Mouse (Mus musculus): Measurements from ENCODE around the gene Ccdc134.
A peak's percentile ranks its signal among the peaks of the same experiment; 100 is the strongest.

The Ccdc134 gene

DNA sequence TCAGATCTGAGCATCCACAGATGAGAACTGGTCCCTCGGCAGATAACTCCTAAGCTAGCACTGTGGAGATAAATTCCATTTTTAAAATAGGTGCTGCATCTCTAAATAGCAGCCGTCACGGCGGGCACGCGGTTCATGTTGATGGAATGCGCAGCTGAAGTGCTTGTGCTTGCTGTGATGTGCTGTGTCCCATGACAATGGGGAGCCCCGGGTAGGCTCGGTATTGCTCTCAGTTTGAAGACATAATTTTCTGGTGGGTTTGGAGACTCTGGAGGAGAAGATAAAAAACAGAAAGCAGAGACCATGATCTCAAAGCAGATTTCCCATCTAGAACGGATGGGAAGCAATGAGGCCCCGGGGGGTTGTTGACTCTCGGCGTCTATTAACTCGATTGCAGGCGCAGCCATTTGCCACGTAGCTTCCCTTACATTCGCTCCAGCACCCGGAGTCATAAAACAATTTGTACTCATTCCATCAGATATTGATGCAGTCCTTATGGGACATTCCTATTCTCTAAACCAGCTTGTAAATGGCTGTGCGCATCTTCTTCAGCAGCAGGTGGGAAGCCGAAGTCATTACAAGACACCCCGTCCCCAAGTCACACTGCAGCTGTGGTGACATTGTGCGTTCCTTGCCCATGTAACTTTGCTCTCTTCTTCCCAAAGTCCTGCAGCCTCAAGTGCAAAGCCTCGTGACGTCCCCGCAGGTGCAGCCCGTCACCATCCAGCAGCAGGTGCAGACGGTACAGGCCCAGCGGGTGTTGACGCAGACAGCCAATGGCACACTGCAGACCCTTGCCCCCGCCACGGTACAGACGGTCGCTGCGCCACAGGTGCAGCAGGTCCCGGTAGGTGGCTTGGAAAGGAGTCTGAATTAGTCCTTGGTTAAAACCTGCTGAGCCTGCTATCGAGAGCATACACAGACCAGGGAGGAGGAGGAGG, 43.0 kb downstream of the Ccdc134 start:
- DNase-seq (ENCODE audit: low spot score in 2 of 2): no peak

GRCm38 (mm10) chr15:82172648-82173047, 44.9 kb downstream of the Ccdc134 start:
- no peak for DNase-seq (ENCODE audit: low spot score in 2 of 2)

DNA sequence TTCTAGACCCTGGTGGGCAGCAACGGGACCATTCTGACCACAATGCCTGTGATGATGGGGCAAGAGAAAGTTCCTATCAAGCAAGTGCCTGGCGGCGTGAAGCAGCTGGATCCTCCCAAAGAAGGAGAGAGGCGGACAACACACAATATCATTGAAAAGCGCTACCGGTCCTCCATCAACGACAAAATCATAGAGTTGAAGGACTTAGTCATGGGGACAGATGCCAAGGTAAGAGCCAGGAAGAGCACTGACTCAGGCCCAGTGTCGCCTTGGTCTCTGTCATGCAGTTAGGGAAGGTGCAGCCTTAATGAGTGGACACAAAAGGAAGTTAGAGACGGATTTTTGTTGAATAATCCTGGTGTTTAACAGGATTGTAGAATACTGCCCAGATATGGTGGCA, 47.4 kb downstream of the Ccdc134 start:
- DNase-seq (ENCODE audit: low spot score in 2 of 2): no peak

DNA sequence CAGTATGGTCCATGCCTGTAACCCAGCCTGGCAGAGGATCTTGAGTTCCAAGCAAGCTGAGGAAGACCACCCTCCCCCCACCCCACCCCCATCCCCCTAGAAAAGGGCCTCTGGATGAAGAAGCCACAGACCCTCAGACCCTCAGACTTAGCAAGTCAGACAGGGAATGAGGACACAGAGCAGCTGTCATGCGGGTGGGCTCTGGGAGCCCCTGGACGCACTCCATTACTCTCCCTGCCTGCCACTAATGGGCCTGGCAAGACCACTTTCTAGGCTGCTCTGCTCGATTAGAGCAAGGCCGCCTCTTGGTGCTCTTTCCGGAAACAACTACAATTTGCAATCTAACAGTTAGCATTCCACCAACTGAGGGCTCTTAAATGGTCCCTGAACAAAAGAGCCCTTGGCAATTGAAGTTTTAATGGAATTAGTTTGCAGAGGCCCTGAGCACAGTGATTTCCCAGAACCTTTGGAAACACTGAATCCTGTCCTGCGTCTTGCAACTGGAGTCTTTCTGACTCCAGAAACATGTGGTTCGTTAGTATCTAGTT, 50.1 kb downstream of the Ccdc134 start:
- DNase-seq (ENCODE audit: low spot score in 2 of 2): no peak

- DNase-seq (ENCODE audit: low spot score in 2 of 2): no peak
Observed at GRCm38 (mm10) chr15:82181131-82181530, 53.4 kb downstream of the Ccdc134 start.

GRCm38 (mm10) chr15:82182311-82182710, 54.6 kb downstream of the Ccdc134 start:
- DNase-seq (ENCODE audit: low spot score in 2 of 2): no peak

DNA sequence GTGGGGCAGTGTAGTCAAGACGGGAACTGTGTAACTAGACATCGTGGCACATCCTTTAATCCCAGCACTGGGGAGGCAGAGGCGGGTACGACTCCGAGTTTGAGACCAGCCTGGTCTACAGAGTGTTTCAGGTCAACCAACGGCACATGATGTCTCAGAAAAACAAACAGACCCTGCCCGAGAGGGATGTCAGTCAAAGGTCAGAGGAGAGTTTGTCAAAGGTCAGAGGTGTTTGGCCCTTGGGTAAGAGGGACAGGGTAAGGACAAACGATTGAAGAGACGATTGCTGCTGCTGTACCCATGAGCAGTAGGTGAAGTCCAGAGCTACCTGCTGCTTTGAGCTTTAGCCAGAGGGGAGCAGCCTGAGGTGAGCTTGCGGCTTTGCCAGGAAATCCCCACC, 55.9 kb downstream of the Ccdc134 start:
- DNase-seq (ENCODE audit: low spot score in 2 of 2): no peak

GRCm38 (mm10) chr15:82184183-82184582, 56.5 kb downstream of the Ccdc134 start:
- no peak for DNase-seq (ENCODE audit: low spot score in 2 of 2)

- DNase-seq (ENCODE audit: low spot score in 2 of 2): no peak
Observed at GRCm38 (mm10) chr15:82184656-82185055, 56.9 kb downstream of the Ccdc134 start.

DNA sequence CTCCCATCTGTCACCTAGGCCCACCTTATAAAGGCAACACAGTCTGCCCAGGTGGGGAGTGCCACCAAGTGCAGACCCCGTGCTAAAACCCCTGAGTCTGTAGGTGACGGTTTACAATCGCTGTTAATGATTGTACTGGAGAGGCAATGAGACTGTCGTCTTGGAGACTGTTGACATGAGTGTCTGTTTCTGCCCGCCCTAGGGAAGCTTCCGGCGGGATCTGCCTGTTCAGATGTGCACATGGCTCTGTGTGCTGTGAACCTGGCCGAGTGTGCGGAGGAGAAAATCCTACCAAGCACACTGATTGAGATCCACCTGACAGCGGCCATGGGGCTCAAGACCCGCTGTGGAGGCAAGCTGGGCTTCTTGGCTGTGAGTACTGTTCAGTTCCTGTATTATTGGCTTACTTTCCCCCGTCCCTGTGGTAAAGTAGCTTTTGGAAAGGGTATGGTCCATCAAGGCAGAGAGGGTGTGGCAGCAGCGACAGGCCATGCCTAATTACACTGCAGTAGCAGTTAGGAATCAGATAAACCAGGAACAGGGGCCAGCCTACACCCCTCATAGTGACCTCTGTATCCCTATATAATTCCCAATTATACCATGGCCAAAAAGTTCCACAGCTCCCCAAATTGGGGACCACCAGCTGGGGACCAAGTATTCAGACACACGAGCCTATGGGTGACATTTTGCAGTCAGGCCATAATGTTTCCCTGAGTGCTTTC, 57.5 kb downstream of the Ccdc134 start:
- no peak for DNase-seq (ENCODE audit: low spot score in 2 of 2)

- DNase-seq (ENCODE audit: low spot score in 2 of 2): no peak
Observed at GRCm38 (mm10) chr15:82186131-82186530, 58.4 kb downstream of the Ccdc134 start.

DNA sequence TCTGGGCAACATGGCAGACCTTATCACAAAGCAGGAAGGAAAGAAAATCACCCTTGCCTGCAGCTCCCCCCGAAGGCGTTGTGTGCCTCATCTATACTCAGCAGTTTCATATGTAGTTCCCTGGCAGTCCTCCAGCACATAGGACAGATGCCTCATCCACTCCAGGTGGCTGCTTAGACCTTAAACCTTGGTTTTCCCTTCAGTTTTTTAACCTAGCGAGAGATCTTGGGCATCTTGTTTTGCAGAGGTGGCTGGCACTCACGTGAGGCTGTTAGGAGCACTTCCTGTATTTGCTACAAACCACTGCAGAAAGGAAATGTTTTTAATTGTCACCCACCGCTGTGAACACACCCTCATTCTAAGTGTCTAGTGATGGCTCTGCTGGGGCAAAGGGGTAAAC, 59.2 kb downstream of the Ccdc134 start:
- DNase-seq (ENCODE audit: low spot score in 2 of 2): no peak

- no peak for DNase-seq (ENCODE audit: low spot score in 2 of 2)
Observed at GRCm38 (mm10) chr15:82187401-82187800, 59.7 kb downstream of the Ccdc134 start.

GRCm38 (mm10) chr15:82187924-82188323, 60.2 kb downstream of the Ccdc134 start:
- no peak for DNase-seq (ENCODE audit: low spot score in 2 of 2)

- DNase-seq (ENCODE audit: low spot score in 2 of 2): peak in 1 of 2 experiments; percentile 36
Observed at GRCm38 (mm10) chr15:82188481-82189240, 60.9 kb downstream of the Ccdc134 start.

All from right cerebral cortex, adult 2 months (tissue).